Mouse (Mus musculus) lung, postnatal 10 days (tissue): ENCODE data around the gene Cldnd1.

Experiments
- DNase-seq: peaks from one replicate; pipeline ENCODE4 v3.0.0; 2021

Gene Cldnd1

GRCm38 (mm10) chr16:58727477-58728131 lies at the start of gene Cldnd1:
Cldnd1 (plus strand) TSS chr16:58727910.
- peak; percentile 98 for DNase-seq

GRCm38 (mm10) chr16:58678660-58679059 lies 49.0 kb upstream of the Cldnd1 start:
- DNase-seq: no peak

- DNase-seq: no peak
Observed at GRCm38 (mm10) chr16:58682046-58682445, 45.7 kb upstream of the Cldnd1 start.

GRCm38 (mm10) chr16:58682870-58683269 lies 44.8 kb upstream of the Cldnd1 start:
- DNase-seq: no peak

GRCm38 (mm10) chr16:58683911-58684310 lies 43.8 kb upstream of the Cldnd1 start:
- no peak for DNase-seq

GRCm38 (mm10) chr16:58684537-58684936 lies 43.2 kb upstream of the Cldnd1 start:
- DNase-seq: no peak

GRCm38 (mm10) chr16:58685548-58686537 lies 41.9 kb upstream of the Cldnd1 start:
- DNase-seq: no peak

- no peak for DNase-seq
Observed at GRCm38 (mm10) chr16:58688534-58688933, 39.2 kb upstream of the Cldnd1 start.

- no peak for DNase-seq
Observed at GRCm38 (mm10) chr16:58689555-58690169, 38.0 kb upstream of the Cldnd1 start.

GRCm38 (mm10) chr16:58690322-58690732 lies 37.4 kb upstream of the Cldnd1 start:
- no peak for DNase-seq

GRCm38 (mm10) chr16:58694091-58694490 lies 33.6 kb upstream of the Cldnd1 start:
- DNase-seq: no peak

- no peak for DNase-seq
Observed at GRCm38 (mm10) chr16:58696796-58697195, 30.9 kb upstream of the Cldnd1 start.

GRCm38 (mm10) chr16:58697261-58697660 lies 30.4 kb upstream of the Cldnd1 start:
- no peak for DNase-seq

- no peak for DNase-seq
Observed at GRCm38 (mm10) chr16:58700174-58700573, 27.5 kb upstream of the Cldnd1 start.

- no peak for DNase-seq
Observed at GRCm38 (mm10) chr16:58700816-58701424, 26.8 kb upstream of the Cldnd1 start.

- DNase-seq: no peak
Observed at GRCm38 (mm10) chr16:58701779-58702178, 25.9 kb upstream of the Cldnd1 start.

- no peak for DNase-seq
Observed at GRCm38 (mm10) chr16:58702329-58702932, 25.3 kb upstream of the Cldnd1 start.

GRCm38 (mm10) chr16:58703382-58704124 lies 24.2 kb upstream of the Cldnd1 start:
- peak; percentile 7 for DNase-seq

- DNase-seq: no peak
Observed at GRCm38 (mm10) chr16:58704999-58705398, 22.7 kb upstream of the Cldnd1 start.

- no peak for DNase-seq
Observed at GRCm38 (mm10) chr16:58707276-58707905, 20.3 kb upstream of the Cldnd1 start.
